Mouse (Mus musculus) olfactory bulb, adult 2 months (tissue): ENCODE measurements around the gene Ccdc6. TPM values are rescaled to one million over a fixed set of nuclear protein-coding genes. Genes with fewer than 3 reads are reported as not detected.

Experiments used
- H3K27ac ChIP-seq: fragments of 200-500 bp; 2 replicates; pipeline ENCODE4 v1.5.1; 2012; ENCODE audit warnings: low read depth, low read length; ENCODE audit not compliant: insufficient read depth
- H3K4me1 ChIP-seq: fragments of 200-500 bp; 2 replicates; pipeline ENCODE4 v1.6.1; 2012; ENCODE audit warnings: low read length; ENCODE audit not compliant: control insufficient read depth, insufficient read depth
- H3K4me3 ChIP-seq: fragments of 200-500 bp; 2 replicates; pipeline ENCODE4 v1.5.1; 2012; ENCODE audit warnings: mild to moderate bottlenecking, low read depth, low read length, moderate library complexity; ENCODE audit not compliant: insufficient read depth
- CTCF ChIP-seq: fragments of 200-500 bp; IDR thresholded peaks from 2 replicates; pipeline ENCODE4 v1.5.1; 2012; ENCODE audit warnings: low read depth, mild to moderate bottlenecking, low read length, moderate library complexity; ENCODE audit not compliant: insufficient read depth
- POLR2A ChIP-seq: fragments of 200-500 bp; IDR thresholded peaks from 2 replicates; pipeline ENCODE4 v1.6.1; 2012; ENCODE audit warnings: mild to moderate bottlenecking, low read depth, low read length, moderate library complexity; ENCODE audit not compliant: insufficient read depth
- WGBS: fragments of 180-500 bp; shearing (Covaris S2); methylation state at CpG from one replicate; pipeline ENCODE4 v1.1.7; 2018; 5-methylcytosine and 5-hydroxymethylcytosine counted together
- polyA plus RNA-seq: library from polyadenylated mRNA; stranded (reverse); fragments of >200 nt; gene quantifications from 2 replicates; pipeline ENCODE4 v1.2.4, GENCODE M21; 2012; ENCODE audit warnings: low replicate concordance; ENCODE audit not compliant: missing spikeins, insufficient read depth, insufficient read length

Gene Ccdc6
- polyA plus RNA-seq, 1 experiment = not detected

- H3K27ac ChIP-seq = no peak overlapping the region
These were observed 1.7 kb downstream of the Ccdc6 start for GRCm38 (mm10) chr10:70098626-70099025.

GRCm38 (mm10) chr10:70099052-70099451 is 2.1 kb downstream of the Ccdc6 start:
- H3K27ac ChIP-seq = no peak overlapping the region
- peaks cover 27% of the 10 kb centered on the region for H3K4me1 ChIP-seq
- TF ChIP-seq CTCF (no peak), POLR2A (no peak)
- peak overlapping the region; percentile 11 for H3K4me3 ChIP-seq
- 37% methylated on average over 8 of the region's 8 CpGs for WGBS

More at GRCm38 (mm10) chr10:70098626-70099025, 1.7 kb downstream of the Ccdc6 start:
- Histone ChIP-seq H3K4me1 (peaks cover 24% of the 10 kb centered on the region), H3K4me3 (peak overlapping the region; percentile 97)
- WGBS = 2% methylated on average over 6 of the region's 6 CpGs
- TF ChIP-seq CTCF (no peak), POLR2A (no peak)

- TF ChIP-seq CTCF = no peak
- TF ChIP-seq POLR2A = no peak
- H3K4me1 ChIP-seq = peaks cover 17% of the 10 kb centered on the region
- WGBS = 99% methylated on average over 4 of the region's 4 CpGs
These were observed 5.2 kb downstream of the Ccdc6 start for GRCm38 (mm10) chr10:70102086-70102485.

GRCm38 (mm10) chr10:70108016-70108415 is 11.1 kb downstream of the Ccdc6 start:
- 66% methylated on average over 13 of the region's 13 CpGs for WGBS

More at GRCm38 (mm10) chr10:70102086-70102485, 5.2 kb downstream of the Ccdc6 start:
- Histone ChIP-seq H3K4me3 (no peak overlapping the region), H3K27ac (no peak overlapping the region)

GRCm38 (mm10) chr10:70109974-70110373 is 13.1 kb downstream of the Ccdc6 start:
- H3K4me3 ChIP-seq = no peak overlapping the region
- TF ChIP-seq POLR2A (no peak), CTCF (no peak)
- H3K4me1 ChIP-seq = peaks cover 11% of the 10 kb centered on the region
- 86% methylated on average over 5 of the region's 5 CpGs for WGBS
- H3K27ac ChIP-seq = no peak overlapping the region

More at GRCm38 (mm10) chr10:70108016-70108415, 11.1 kb downstream of the Ccdc6 start:
- no peak for TF ChIP-seq CTCF
- no peak for TF ChIP-seq POLR2A
- no peak overlapping the region for H3K27ac ChIP-seq
- H3K4me3 ChIP-seq = no peak overlapping the region
- peaks cover 15% of the 10 kb centered on the region for H3K4me1 ChIP-seq

GRCm38 (mm10) chr10:70110815-70111214 is 13.9 kb downstream of the Ccdc6 start:
- no peak overlapping the region for H3K4me3 ChIP-seq
- 84% methylated on average over 7 of the region's 7 CpGs for WGBS
- H3K27ac ChIP-seq = no peak overlapping the region
- no peak for TF ChIP-seq CTCF
- TF ChIP-seq POLR2A = no peak
- peaks cover 11% of the 10 kb centered on the region for H3K4me1 ChIP-seq

- 90% methylated on average over 6 of the region's 6 CpGs for WGBS
- no peak overlapping the region for H3K4me3 ChIP-seq
- peaks cover 14% of the 10 kb centered on the region for H3K4me1 ChIP-seq
- TF ChIP-seq POLR2A (no peak), CTCF (no peak)
- no peak overlapping the region for H3K27ac ChIP-seq
These were observed 14.7 kb downstream of the Ccdc6 start for GRCm38 (mm10) chr10:70111643-70112042.

GRCm38 (mm10) chr10:70114048-70114635 is 17.2 kb downstream of the Ccdc6 start:
- peaks cover 12% of the 10 kb centered on the region for H3K4me1 ChIP-seq
- 94% methylated on average over 8 of the region's 8 CpGs for WGBS
- no peak overlapping the region for H3K4me3 ChIP-seq
- no peak overlapping the region for H3K27ac ChIP-seq
- no peak for TF ChIP-seq CTCF
- no peak for TF ChIP-seq POLR2A

GRCm38 (mm10) chr10:70116454-70116853 is 19.5 kb downstream of the Ccdc6 start:
- TF ChIP-seq POLR2A = no peak
- TF ChIP-seq CTCF = no peak
- Histone ChIP-seq H3K4me3 (no peak overlapping the region), H3K27ac (no peak overlapping the region), H3K4me1 (peaks cover 21% of the 10 kb centered on the region)
- WGBS = 84% methylated on average over 7 of the region's 7 CpGs

- H3K27ac ChIP-seq = 0 out of 2 replicates have a peak overlapping the region, but pooled peaks have one; percentile 25
- H3K4me3 ChIP-seq = no peak overlapping the region
- 53% methylated on average over 9 of the region's 9 CpGs for WGBS
- H3K4me1 ChIP-seq = peaks cover 21% of the 10 kb centered on the region
- TF ChIP-seq POLR2A (no peak), CTCF (no peak)
These were observed 22.5 kb downstream of the Ccdc6 start for GRCm38 (mm10) chr10:70119451-70119850.
